Mouse (Mus musculus): ENCODE results near the gene Hhat. TPM values are rescaled to one million over a fixed set of nuclear protein-coding genes. Genes with fewer than 3 reads are reported as not detected.
A peak's percentile ranks its signal among the peaks of the same experiment; 100 is the strongest.

Gene Hhat
- total and polyA plus RNA-seq, 3 experiments = 0.39 to 1.0 TPM; not detected in 1

- Histone ChIP-seq H3K36me3 (ENCODE audit: control insufficient read depth in 1 of 2, insufficient read depth in 2 of 2, low read length in 2 of 2) (peaks cover 0 to 15% of the 10 kb centered on the region in 2 experiments; a peak in 2 of 4 replicates), H3K27ac (ENCODE audit: control insufficient read depth, low read depth, low read length) (no peak overlapping the region), H3K4me1 (ENCODE audit: control insufficient read depth in 1 of 2, insufficient read depth in 2 of 2, low read length in 2 of 2) (peaks cover 0 to 9% of the 10 kb centered on the region in 2 experiments; a peak in 2 of 4 replicates), H3K9me3 (replicated peaks; ENCODE audit: insufficient read depth, low read length) (no peaks in the 10 kb centered on the region), H3K79me2 (ENCODE audit: control insufficient read depth, insufficient read depth, low read length, poor library complexity) (no peaks in the 10 kb centered on the region), H3K9ac (ENCODE audit: control insufficient read depth, low read depth, low read length, poor library complexity, severe bottlenecking) (no peak overlapping the region), H3K4me3 (ENCODE audit: control insufficient read depth in 1 of 2, insufficient read depth in 1 of 2, low read depth in 2 of 2, low read length in 2 of 2) (no peak overlapping the region), H3K27me3 (ENCODE audit: control insufficient read depth in 1 of 2, insufficient read depth in 2 of 2, low read length in 2 of 2) (no peaks in the 10 kb centered on the region; a peak in 1 of 4 replicates)
- no peak for DNase-seq (ENCODE audit: low read depth, low spot score)
- TF ChIP-seq GATA1 (IDR thresholded peaks at IDR 0.05; ENCODE audit: low read depth, low read length) = no peak
Observed at GRCm38 (mm10) chr1:192537169-192537568, 233.9 kb downstream of the Hhat start.

GRCm38 (mm10) chr1:192536440-192536839 lies 234.6 kb downstream of the Hhat start:
- DNase-seq (ENCODE audit: low read depth, low spot score) = no peak

GRCm38 (mm10) chr1:192533016-192533415 lies 238.0 kb downstream of the Hhat start:
- Histone ChIP-seq H3K4me1 (ENCODE audit: control insufficient read depth in 1 of 2, insufficient read depth in 2 of 2, low read length in 2 of 2) (peaks cover 6 to 17% of the 10 kb centered on the region in 2 experiments), H3K79me2 (ENCODE audit: control insufficient read depth, insufficient read depth, low read length, poor library complexity) (no peaks in the 10 kb centered on the region), H3K36me3 (ENCODE audit: control insufficient read depth in 1 of 2, insufficient read depth in 2 of 2, low read length in 2 of 2) (peaks cover 0 to 24% of the 10 kb centered on the region in 2 experiments; a peak in 2 of 4 replicates), H3K9ac (ENCODE audit: control insufficient read depth, low read depth, low read length, poor library complexity, severe bottlenecking) (no peak overlapping the region), H3K27me3 (ENCODE audit: control insufficient read depth in 1 of 2, insufficient read depth in 2 of 2, low read length in 2 of 2) (no peaks in the 10 kb centered on the region), H3K27ac (ENCODE audit: control insufficient read depth, low read depth, low read length) (peak overlapping the region; percentile 7; the same call in 1 of the 2 replicates), H3K9me3 (replicated peaks; ENCODE audit: insufficient read depth, low read length) (no peaks in the 10 kb centered on the region), H3K4me3 (ENCODE audit: control insufficient read depth in 1 of 2, insufficient read depth in 1 of 2, low read depth in 2 of 2, low read length in 2 of 2) (no peak overlapping the region)
- DNase-seq (ENCODE audit: low read depth, low spot score) = peak; percentile 11
- TF ChIP-seq EP300 (IDR thresholded peaks at IDR 0.05; ENCODE audit: low read depth in 1 of 2, low read length in 2 of 2) (peak; percentile 79 to 92), SMC3 (IDR thresholded peaks at IDR 0.05; ENCODE audit: low read depth, low read length) (no peak), MYB (IDR thresholded peaks at IDR 0.05; ENCODE audit: low read depth, low read length) (peak; percentile 87), TCF12 (IDR thresholded peaks at IDR 0.05; ENCODE audit: low read depth, low read length) (peak; percentile 68; the same call in 1 of the 2 replicates), ZNF384 (IDR thresholded peaks at IDR 0.05; ENCODE audit: low read depth, low read length) (peak; percentile 64; the same call in 1 of the 2 replicates), GATA1 (IDR thresholded peaks at IDR 0.05; ENCODE audit: low read depth, low read length) (peak; percentile 54; the same call in 1 of the 2 replicates), CHD2 (IDR thresholded peaks at IDR 0.05; ENCODE audit: low read length) (no peak), MEF2A (IDR thresholded peaks at IDR 0.05; ENCODE audit: extremely low read depth, insufficient replicate concordance, low read depth, low read length, poor library complexity, severe bottlenecking) (no peak)

More at GRCm38 (mm10) chr1:192536440-192536839, 234.6 kb downstream of the Hhat start:
- Histone ChIP-seq H3K27me3 (ENCODE audit: control insufficient read depth in 1 of 2, insufficient read depth in 2 of 2, low read length in 2 of 2) (no peaks in the 10 kb centered on the region), H3K4me3 (ENCODE audit: control insufficient read depth in 1 of 2, insufficient read depth in 1 of 2, low read depth in 2 of 2, low read length in 2 of 2) (no peak overlapping the region), H3K27ac (ENCODE audit: control insufficient read depth, low read depth, low read length) (no peak overlapping the region), H3K79me2 (ENCODE audit: control insufficient read depth, insufficient read depth, low read length, poor library complexity) (no peaks in the 10 kb centered on the region), H3K9ac (ENCODE audit: control insufficient read depth, low read depth, low read length, poor library complexity, severe bottlenecking) (no peak overlapping the region), H3K9me3 (replicated peaks; ENCODE audit: insufficient read depth, low read length) (no peaks in the 10 kb centered on the region), H3K36me3 (ENCODE audit: control insufficient read depth in 1 of 2, insufficient read depth in 2 of 2, low read length in 2 of 2) (peaks cover 0 to 19% of the 10 kb centered on the region in 2 experiments; a peak in 2 of 4 replicates), H3K4me1 (ENCODE audit: control insufficient read depth in 1 of 2, insufficient read depth in 2 of 2, low read length in 2 of 2) (peaks cover 2 to 16% of the 10 kb centered on the region in 2 experiments; a peak in 3 of 4 replicates)
- no peak for TF ChIP-seq RAD21 (IDR thresholded peaks at IDR 0.05; ENCODE audit: low read depth, low read length)
- TF ChIP-seq ELF1 (IDR thresholded peaks at IDR 0.05; ENCODE audit: low read depth, low read length) = no peak
- TF ChIP-seq ETS1 (IDR thresholded peaks at IDR 0.05; ENCODE audit: low read depth, low read length) = no peak
- no peak for TF ChIP-seq MAFK (IDR thresholded peaks at IDR 0.05; ENCODE audit: borderline replicate concordance, low read depth, low read length)
- no peak for TF ChIP-seq KAT2A (conservative IDR thresholded peaks at IDR 0.05; ENCODE audit: low read depth, low read length)
- no peak for TF ChIP-seq CTCF (IDR thresholded peaks at IDR 0.05 in 2 of 3, conservative IDR thresholded peaks at IDR 0.05 in 1 of 3; ENCODE audit: control insufficient read depth in 1 of 3, insufficient read depth in 1 of 3, low read depth in 2 of 3, low read length in 3 of 3, poor library complexity in 1 of 3, severe bottlenecking in 1 of 3)

All from MEL (cell line).